Mouse (Mus musculus): Measurements from ENCODE around the gene Olfr373.
"Not testable (repeated sequence)": the region's sequence is repeated elsewhere in the genome, so short reads cannot be mapped to it uniquely, and the experiment has no call there.

DNA sequence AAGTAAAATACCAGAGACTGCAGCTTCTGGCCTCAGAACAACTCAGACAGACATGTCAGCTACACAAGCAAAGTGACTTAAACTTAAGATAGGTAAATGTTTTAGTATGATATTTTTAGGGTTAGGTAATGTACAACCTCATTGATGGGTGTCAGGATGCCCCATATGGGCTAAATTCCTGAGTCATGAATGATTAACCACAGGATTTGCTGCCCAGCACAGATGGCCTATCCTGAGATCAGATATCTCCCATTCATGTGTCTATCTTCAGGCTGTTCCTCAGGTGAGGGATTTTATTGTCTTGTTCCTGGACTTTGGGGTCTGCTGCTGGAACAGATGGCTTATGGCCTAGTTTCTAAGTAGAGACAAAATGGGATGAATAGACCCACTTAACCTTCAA lies 28.3 kb upstream of the Olfr373 start:
- not testable (repeated sequence) for TF ChIP-seq CTCF (IDR thresholded peaks at IDR 0.05; ENCODE audit: low read depth, low read length); POLR2A (IDR thresholded peaks at IDR 0.05; ENCODE audit: insufficient read depth, low read length); EP300 (IDR thresholded peaks at IDR 0.05; ENCODE audit: insufficient read depth, low read depth, low read length)

Measured in ES-Bruce4 (cell line).